Mouse (Mus musculus) liver, embryonic 14.5 days (tissue): Measurements from ENCODE around the gene Nadk. TPM values are rescaled to one million over a fixed set of nuclear protein-coding genes. Genes with fewer than 3 reads are reported as not detected.

Source experiments
- ATAC-seq: fragments of 200-750 bp; cut with Nextera tagmentation; 2 replicates; pipeline ENCODE4 v1.8.0; 2017; ENCODE audit warnings: moderate number of reproducible peaks, mild to moderate bottlenecking, moderate library complexity; ENCODE audit not compliant: insufficient read depth
- DNase-seq, 3 experiments: peaks; one replicate each; pipeline ENCODE4 v3.0.0-alpha.2; 2012 to 2013; ENCODE audit warnings: low read depth in 3 of 3, low spot score in 3 of 3
- H3K27ac ChIP-seq: fragments of 300-500 bp; sonication (generic); 2 replicates; pipeline ENCODE4 v1.5.1; 2014; ENCODE audit warnings: moderate library complexity, mild to moderate bottlenecking, control low read depth, inconsistent platforms
- H3K27me3 ChIP-seq: fragments of 300-500 bp; sonication (generic); 2 replicates; pipeline ENCODE4 v1.6.1; 2014; ENCODE audit warnings: mild to moderate bottlenecking, low read length, moderate library complexity; ENCODE audit not compliant: control insufficient read depth, insufficient read depth
- H3K36me3 ChIP-seq: fragments of 300-500 bp; sonication (generic); replicated peaks from 2 replicates; pipeline ENCODE4 v1.6.1; 2014; ENCODE audit warnings: low read depth; ENCODE audit not compliant: control insufficient read depth, insufficient read depth
- H3K4me1 ChIP-seq, 2 experiments: fragments of 200-500 bp in 1 of 2; fragments of 300-500 bp in 1 of 2; sonication (generic) in 1 of 2; replicated peaks; 2 replicates each; pipeline ENCODE4 v1.6.1; 2012 to 2014; ENCODE audit warnings: antibody characterized with exemption in 1 of 2, inconsistent platforms in 1 of 2, low read length in 1 of 2; ENCODE audit not compliant: control insufficient read depth in 2 of 2, insufficient read depth in 2 of 2
- H3K4me2 ChIP-seq: fragments of 300-500 bp; sonication (generic); 2 replicates; pipeline ENCODE4 v1.6.1; 2014; ENCODE audit warnings: low read depth, mild to moderate bottlenecking, control low read depth, moderate library complexity
- H3K4me3 ChIP-seq, 2 experiments: fragments of 200-500 bp in 1 of 2; fragments of 300-500 bp in 1 of 2; sonication (generic) in 1 of 2; 2 replicates each; pipeline ENCODE4 v1.5.1; 2012 to 2014; ENCODE audit warnings: low read depth in 2 of 2, low read length in 2 of 2, mild to moderate bottlenecking in 2 of 2, control low read depth in 1 of 2, inconsistent platforms in 1 of 2, moderate library complexity in 1 of 2; ENCODE audit not compliant: insufficient read depth in 1 of 2
- H3K9ac ChIP-seq: fragments of 300-500 bp; sonication (generic); replicated peaks from 2 replicates; pipeline ENCODE4 v1.6.1; 2014; ENCODE audit warnings: mild to moderate bottlenecking, control low read depth, moderate library complexity
- H3K9me3 ChIP-seq: fragments of 300-500 bp; sonication (generic); 2 replicates; pipeline ENCODE4 v1.6.1; 2016; ENCODE audit warnings: low read length, mixed read lengths; ENCODE audit not compliant: control insufficient read depth
- CTCF ChIP-seq: IDR thresholded peaks from 2 replicates; pipeline ENCODE4 v1.5.1; 2016; ENCODE audit warnings: antibody characterized with exemption, low read depth, control low read depth
- EP300 ChIP-seq: IDR thresholded peaks from 2 replicates; pipeline ENCODE4 v1.6.1; 2016; ENCODE audit warnings: antibody characterized with exemption, low read depth
- WGBS: fragments of 180-500 bp; shearing (Covaris S2); extraction: QIAGEN DNeasy Blood & Tissue Kit; methylation state at CpG from one replicate; pipeline ENCODE4 v1.1.7; 2014; ENCODE audit not compliant: insufficient replicate concordance; 5-methylcytosine and 5-hydroxymethylcytosine counted together
- polyA plus RNA-seq, 2 experiments: library from polyadenylated mRNA; depleted of rRNA in 1 of 2; stranded (reverse) in 1 of 2; unstranded in 1 of 2; fragments of >200 nt; fragmentation: Nextera tagmentation in 1 of 2; extraction: Ambion mirVana in 1 of 2; gene quantifications; 2 replicates each; pipeline versions ENCODE4 v1.2.1 to v1.2.3; 2012 to 2014

Nadk gene
- polyA plus RNA-seq, 2 experiments = 32.2 to 40.2 TPM

- Histone ChIP-seq H3K4me3 (no peak overlapping the region), H3K9ac (no peak overlapping the region), H3K27me3 (no peaks in the 10 kb centered on the region), H3K4me2 (no peak overlapping the region), H3K4me1 (no peaks in the 10 kb centered on the region; a peak in 1 of 4 replicates), H3K9me3 (no peaks in the 10 kb centered on the region), H3K36me3 (peaks cover 3% of the 10 kb centered on the region; the same call in 1 of the 2 replicates), H3K27ac (no peak overlapping the region)
- WGBS = 69% methylated on average over 7 of the region's 7 CpGs
- DNase-seq = no peak
- TF ChIP-seq EP300 = no peak
- TF ChIP-seq CTCF = no peak
- no peak for ATAC-seq
These were observed 16.4 kb downstream of the Nadk start for GRCm38 (mm10) chr4:155578336-155579125.

- 23% methylated on average over 1 of the region's 1 CpGs for WGBS
- H3K9me3 ChIP-seq = no peaks in the 10 kb centered on the region
- H3K4me1 ChIP-seq = no peaks in the 10 kb centered on the region
- ATAC-seq (no peak), DNase-seq (no peak)
- no peaks in the 10 kb centered on the region for H3K27me3 ChIP-seq
- peaks cover 11% of the 10 kb centered on the region for H3K36me3 ChIP-seq
- no peak overlapping the region for H3K4me3 ChIP-seq
- no peak overlapping the region for H3K27ac ChIP-seq
- H3K4me2 ChIP-seq = no peak overlapping the region
- no peak overlapping the region for H3K9ac ChIP-seq
- TF ChIP-seq CTCF (peak; percentile 86), EP300 (no peak)
These were observed 18.2 kb downstream of the Nadk start for GRCm38 (mm10) chr4:155580420-155580819.

GRCm38 (mm10) chr4:155582279-155582905, 20.2 kb downstream of the Nadk start:
- 70% methylated on average over 6 of the region's 6 CpGs for WGBS
- DNase-seq (no peak), ATAC-seq (no peak)
- no peak overlapping the region for H3K9ac ChIP-seq
- H3K27me3 ChIP-seq = no peaks in the 10 kb centered on the region
- H3K4me1 ChIP-seq = no peaks in the 10 kb centered on the region
- TF ChIP-seq CTCF = no peak
- no peak for TF ChIP-seq EP300
- H3K9me3 ChIP-seq = no peaks in the 10 kb centered on the region
- H3K36me3 ChIP-seq = peaks cover 8% of the 10 kb centered on the region
- H3K4me2 ChIP-seq = no peak overlapping the region
- no peak overlapping the region for H3K4me3 ChIP-seq
- H3K27ac ChIP-seq = no peak overlapping the region

GRCm38 (mm10) chr4:155589356-155589755, 27.2 kb downstream of the Nadk start:
- Histone ChIP-seq H3K27ac (no peak overlapping the region), H3K9ac (no peak overlapping the region), H3K27me3 (no peaks in the 10 kb centered on the region), H3K36me3 (peaks cover 10% of the 10 kb centered on the region), H3K9me3 (no peaks in the 10 kb centered on the region), H3K4me2 (no peak overlapping the region), H3K4me3 (no peak overlapping the region), H3K4me1 (no peaks in the 10 kb centered on the region)
- WGBS = 84% methylated on average over 5 of the region's 5 CpGs
- TF ChIP-seq EP300 (no peak), CTCF (no peak)
- DNase-seq (no peak), ATAC-seq (no peak)

GRCm38 (mm10) chr4:155591012-155591719, 29.0 kb downstream of the Nadk start:
- no peak overlapping the region for H3K4me3 ChIP-seq
- ATAC-seq (no peak), DNase-seq (no peak)
- H3K27me3 ChIP-seq = no peaks in the 10 kb centered on the region
- H3K27ac ChIP-seq = no peak overlapping the region
- 63% methylated on average over 7 of the region's 7 CpGs for WGBS
- TF ChIP-seq EP300 (no peak), CTCF (no peak)
- no peaks in the 10 kb centered on the region for H3K9me3 ChIP-seq
- peaks cover 0 to 5% of the 10 kb centered on the region in 2 experiments; a peak in 2 of 4 replicates for H3K4me1 ChIP-seq
- no peak overlapping the region for H3K9ac ChIP-seq
- H3K4me2 ChIP-seq = no peak overlapping the region
- H3K36me3 ChIP-seq = peaks cover 2% of the 10 kb centered on the region
